Mouse (Mus musculus): ENCODE results near the gene Adamtsl5. TPM values are rescaled to one million over a fixed set of nuclear protein-coding genes. Genes with fewer than 3 reads are reported as not detected.

Adamtsl5 gene
- total RNA-seq, 2 experiments from 2014 or later: 43.8 to 44.5 TPM

- intact Hi-C loops (cut with DNase I): no loop called here
- peak; percentile 68 to 80 for DNase-seq
Measured at GRCm38 (mm10) chr10:80323261-80324119, 24.7 kb downstream of the Adamtsl5 start.

- peak in 1 of 2 experiments; percentile 48 for DNase-seq
- intact Hi-C loops (cut with DNase I): no loop called here
Measured at GRCm38 (mm10) chr10:80322811-80323211, 25.4 kb downstream of the Adamtsl5 start.

- intact Hi-C loops (cut with DNase I): no loop called here
- DNase-seq: no peak
Measured at GRCm38 (mm10) chr10:80321670-80322581, 26.3 kb downstream of the Adamtsl5 start.

GRCm38 (mm10) chr10:80321014-80321669 is 27.1 kb downstream of the Adamtsl5 start:
- intact Hi-C loops (cut with DNase I): no loop called here

GRCm38 (mm10) chr10:80320340-80320760 is 27.9 kb downstream of the Adamtsl5 start, which contains the start of gene 2310011J03Rik:
Gene 2310011J03Rik (minus strand): TSS chr10:80320537.
- intact Hi-C loops (cut with DNase I): no loop called here
- DNase-seq: peak; percentile 89 to 94

More at GRCm38 (mm10) chr10:80321014-80321669, 27.1 kb downstream of the Adamtsl5 start:
- DNase-seq: no peak

- no peak for DNase-seq
- intact Hi-C loops (cut with DNase I): no loop called here
Measured at GRCm38 (mm10) chr10:80317011-80317410, 31.2 kb downstream of the Adamtsl5 start.

- intact Hi-C loops (cut with DNase I): no loop called here
- DNase-seq: peak in 1 of 2 experiments; percentile 48
Measured at GRCm38 (mm10) chr10:80316359-80316781, 31.8 kb downstream of the Adamtsl5 start.

GRCm38 (mm10) chr10:80315315-80315714 is 32.9 kb downstream of the Adamtsl5 start:
- intact Hi-C loops (cut with DNase I): no loop called here
- no peak for DNase-seq

- intact Hi-C loops (cut with DNase I): no loop called here
- no peak for DNase-seq
Measured at GRCm38 (mm10) chr10:80314494-80315001, 33.7 kb downstream of the Adamtsl5 start.

GRCm38 (mm10) chr10:80313627-80314201 is 34.5 kb downstream of the Adamtsl5 start:
- intact Hi-C loops (cut with DNase I): no loop called here
- no peak for DNase-seq

- DNase-seq: no peak
- intact Hi-C loops (cut with DNase I): no loop called here
Measured at GRCm38 (mm10) chr10:80312586-80313504, 35.4 kb downstream of the Adamtsl5 start.

- intact Hi-C loops (cut with DNase I): no loop called here
- no peak for DNase-seq
Measured at GRCm38 (mm10) chr10:80311560-80311959, 36.7 kb downstream of the Adamtsl5 start.

GRCm38 (mm10) chr10:80304862-80305261 is 43.4 kb downstream of the Adamtsl5 start:
- intact Hi-C loops (cut with DNase I): no loop called here
- DNase-seq: no peak

GRCm38 (mm10) chr10:80304458-80304857 is 43.8 kb downstream of the Adamtsl5 start:
- intact Hi-C loops (cut with DNase I): no loop called here

GRCm38 (mm10) chr10:80302471-80302881 is 45.7 kb downstream of the Adamtsl5 start:
- intact Hi-C loops (cut with DNase I): no loop called here
- DNase-seq: peak; percentile 84 to 87

More at GRCm38 (mm10) chr10:80304458-80304857, 43.8 kb downstream of the Adamtsl5 start:
- no peak for DNase-seq

- intact Hi-C loops (cut with DNase I): no loop called here
- DNase-seq: no peak
Measured at GRCm38 (mm10) chr10:80302082-80302355, 46.2 kb downstream of the Adamtsl5 start.

- intact Hi-C loops (cut with DNase I): no loop called here
- no peak for DNase-seq
Measured at GRCm38 (mm10) chr10:80301256-80302081, 46.7 kb downstream of the Adamtsl5 start.

- intact Hi-C loops (cut with DNase I): no loop called here
- no peak for DNase-seq
Measured at GRCm38 (mm10) chr10:80300672-80301181, 47.5 kb downstream of the Adamtsl5 start.

All from heart, postnatal 14 days (tissue).